Mouse (Mus musculus) frontal cortex, adult (tissue): ENCODE results near the gene Tomm20.
"Not testable (repeated sequence)": the region's sequence is repeated elsewhere in the genome, so short reads cannot be mapped to it uniquely, and the experiment has no call there.

ENCODE experiments used
- ATAC-seq: cut with Nextera tagmentation; 2 replicates; pipeline ENCODE4 v1.9.2; 2017; ENCODE audit warnings: mild to moderate bottlenecking, moderate library complexity, mixed read lengths; ENCODE audit not compliant: low TSS enrichment

Gene Tomm20

GRCm38 (mm10) chr8:126919255-126919654, 26.4 kb downstream of the Tomm20 start:
- no peak for ATAC-seq

- ATAC-seq = no peak
These were observed 27.3 kb downstream of the Tomm20 start for GRCm38 (mm10) chr8:126918356-126918755.

- no peak for ATAC-seq
These were observed 28.3 kb downstream of the Tomm20 start for GRCm38 (mm10) chr8:126917179-126917905.

GRCm38 (mm10) chr8:126916611-126917010, 29.0 kb downstream of the Tomm20 start:
- ATAC-seq = no peak

- no peak for ATAC-seq
These were observed 30.9 kb downstream of the Tomm20 start for GRCm38 (mm10) chr8:126914609-126915375.

- ATAC-seq = not testable (repeated sequence)
These were observed 31.5 kb downstream of the Tomm20 start for GRCm38 (mm10) chr8:126914107-126914490.

- no peak for ATAC-seq
These were observed 32.2 kb downstream of the Tomm20 start for GRCm38 (mm10) chr8:126913241-126914106.

- ATAC-seq = no peak
These were observed 36.3 kb downstream of the Tomm20 start for GRCm38 (mm10) chr8:126909371-126909802.

- peak; percentile 69; the same call in 1 of the 2 replicates for ATAC-seq
These were observed 36.8 kb downstream of the Tomm20 start for GRCm38 (mm10) chr8:126908805-126909204.

- no peak for ATAC-seq
These were observed 37.7 kb downstream of the Tomm20 start for GRCm38 (mm10) chr8:126907968-126908367.

- peak; percentile 47 for ATAC-seq
These were observed 38.3 kb downstream of the Tomm20 start for GRCm38 (mm10) chr8:126907374-126907773.

- no peak for ATAC-seq
These were observed 40.3 kb downstream of the Tomm20 start for GRCm38 (mm10) chr8:126905387-126905786.

GRCm38 (mm10) chr8:126903927-126904326, 41.7 kb downstream of the Tomm20 start:
- no peak for ATAC-seq

- no peak for ATAC-seq
These were observed 42.3 kb downstream of the Tomm20 start for GRCm38 (mm10) chr8:126903224-126903895.

- ATAC-seq = no peak
These were observed 44.0 kb downstream of the Tomm20 start for GRCm38 (mm10) chr8:126901612-126902011.

GRCm38 (mm10) chr8:126901049-126901448, 44.6 kb downstream of the Tomm20 start:
- ATAC-seq = no peak

- ATAC-seq = peak; percentile 93
These were observed 50.5 kb downstream of the Tomm20 start for GRCm38 (mm10) chr8:126895133-126895532.

GRCm38 (mm10) chr8:126887639-126888006, 58.0 kb downstream of the Tomm20 start:
- ATAC-seq = no peak

GRCm38 (mm10) chr8:126886741-126887638, 58.7 kb downstream of the Tomm20 start:
- ATAC-seq = peak; percentile 21; the same call in 1 of the 2 replicates
